Mouse (Mus musculus) limb, embryonic 14.5 days (tissue): ENCODE data around the gene Col17a1. TPM values are rescaled to one million over a fixed set of nuclear protein-coding genes. Genes with fewer than 3 reads are reported as not detected.

Experiments
- ATAC-seq: fragments of 200-750 bp; cut with Nextera tagmentation; 2 replicates; pipeline ENCODE4 v1.8.0; 2017; ENCODE audit warnings: low read depth, moderate number of reproducible peaks, moderate TSS enrichment; ENCODE audit not compliant: low FRiP score
- DNase-seq: peaks from one replicate; pipeline ENCODE4 v3.0.0-alpha.2; 2015; ENCODE audit warnings: low spot score
- H3K27ac ChIP-seq: fragments of 300-500 bp; sonication (generic); replicated peaks from 2 replicates; pipeline ENCODE4 v1.5.1; 2014; ENCODE audit warnings: low read depth, mild to moderate bottlenecking, low read length, moderate library complexity, mixed read lengths
- H3K27me3 ChIP-seq: fragments of 300-500 bp; sonication (generic); 2 replicates; pipeline ENCODE4 v1.6.1; 2014; ENCODE audit warnings: low read length, mixed read lengths; ENCODE audit not compliant: control insufficient read depth, insufficient read depth
- H3K36me3 ChIP-seq: fragments of 300-500 bp; sonication (generic); 2 replicates; pipeline ENCODE4 v1.6.1; 2014; ENCODE audit warnings: mild to moderate bottlenecking, low read length, moderate library complexity, mixed read lengths; ENCODE audit not compliant: control insufficient read depth, insufficient read depth
- H3K4me1 ChIP-seq: fragments of 300-500 bp; sonication (generic); 2 replicates; pipeline ENCODE4 v1.6.1; 2014; ENCODE audit warnings: antibody characterized with exemption, low read length, mixed read lengths; ENCODE audit not compliant: control insufficient read depth, insufficient read depth
- H3K4me2 ChIP-seq: fragments of 300-500 bp; sonication (generic); replicated peaks from 2 replicates; pipeline ENCODE4 v1.6.1; 2014; ENCODE audit warnings: low read depth, mild to moderate bottlenecking, low read length, moderate library complexity; ENCODE audit not compliant: severe bottlenecking
- H3K4me3 ChIP-seq: fragments of 300-500 bp; sonication (generic); replicated peaks from 2 replicates; pipeline ENCODE4 v1.5.1; 2014; ENCODE audit warnings: low read length
- H3K9ac ChIP-seq: fragments of 300-500 bp; sonication (generic); 2 replicates; pipeline ENCODE4 v1.6.1; 2014; ENCODE audit warnings: mild to moderate bottlenecking, low read depth, low read length, moderate library complexity; ENCODE audit not compliant: severe bottlenecking
- H3K9me3 ChIP-seq: fragments of 300-500 bp; sonication (generic); 2 replicates; pipeline ENCODE4 v1.6.1; 2016; ENCODE audit warnings: low read length; ENCODE audit not compliant: control insufficient read depth
- POLR2A ChIP-seq: fragments of 200-500 bp; IDR thresholded peaks from 2 replicates; pipeline ENCODE4 v1.8.0; 2012; ENCODE audit warnings: inconsistent platforms, mild to moderate bottlenecking, moderate library complexity, borderline replicate concordance; ENCODE audit not compliant: insufficient read depth, insufficient read length; ENCODE audit errors: extremely low read depth
- WGBS: fragments of 180-500 bp; shearing (Covaris S2); extraction: QIAGEN DNeasy Blood & Tissue Kit; methylation state at CpG from one replicate; pipeline ENCODE4 v1.1.7; 2014; 5-methylcytosine and 5-hydroxymethylcytosine counted together
- polyA plus RNA-seq, 2 experiments: library from polyadenylated mRNA; depleted of rRNA in 1 of 2; stranded (reverse) in 1 of 2; unstranded in 1 of 2; fragments of >200 nt; fragmentation: Nextera tagmentation in 1 of 2; extraction: Ambion mirVana in 1 of 2; gene quantifications; 2 replicates each; pipeline versions ENCODE4 v1.2.1 to v1.2.3; 2012 to 2014

Col17a1 gene
- polyA plus RNA-seq (2012; rRNA removed): 33.8 and 35.3 TPM in 2 replicates
- polyA plus RNA-seq (2014; fragmentation: Nextera tagmentation; extraction: Ambion mirVana): 29.7 and 31.1 TPM in 2 replicates

- Histone ChIP-seq H3K9me3 (no peaks in the 10 kb centered on the region), H3K36me3 (no peaks in the 10 kb centered on the region), H3K4me2 (peak within 1 kb of the TSS; percentile 11; the same call in 1 of the 2 replicates), H3K27ac (no peak within 1 kb of the TSS), H3K4me3 (peak within 1 kb of the TSS; percentile 4), H3K9ac (no peak within 1 kb of the TSS), H3K27me3 (no peaks in the 10 kb centered on the region), H3K4me1 (peaks cover 10% of the 10 kb centered on the region)
- TF ChIP-seq POLR2A: no peak
- DNase-seq: no peak
- ATAC-seq: no peak
- WGBS: 52% methylated on average over 6 of the region's 6 CpGs
Measured at GRCm38 (mm10) chr19:47691994-47692393, at the start of gene Col17a1. Col17a1 (minus strand) TSS chr19:47692094.

GRCm38 (mm10) chr19:47731931-47732330 is 40.0 kb upstream of the Col17a1 start:
- Histone ChIP-seq H3K4me3 (peak overlapping the region; percentile 76), H3K9ac (peak overlapping the region; percentile 82), H3K27me3 (no peaks in the 10 kb centered on the region), H3K9me3 (no peaks in the 10 kb centered on the region), H3K36me3 (peaks cover 43% of the 10 kb centered on the region), H3K4me2 (peak overlapping the region; percentile 50), H3K27ac (peak overlapping the region; percentile 98), H3K4me1 (peaks cover 22% of the 10 kb centered on the region)
- WGBS: 3% methylated on average over 12 of the region's 15 CpGs
- TF ChIP-seq POLR2A: no peak
- DNase-seq: peak; percentile 69
- no peak for ATAC-seq

GRCm38 (mm10) chr19:47731071-47731881 is 39.4 kb upstream of the Col17a1 start, which contains the start of gene Sfr1:
Sfr1 (plus strand) TSS chr19:47731682.
- Histone ChIP-seq H3K27ac (peak within 1 kb of the TSS; percentile 98), H3K4me1 (peaks cover 23% of the 10 kb centered on the region), H3K4me3 (peak within 1 kb of the TSS; percentile 76), H3K9me3 (no peaks in the 10 kb centered on the region), H3K27me3 (no peaks in the 10 kb centered on the region), H3K36me3 (peaks cover 37% of the 10 kb centered on the region), H3K9ac (peak within 1 kb of the TSS; percentile 82), H3K4me2 (peak within 1 kb of the TSS; percentile 50)
- peak; percentile 94 for DNase-seq
- peak; percentile 95 for ATAC-seq
- peak; percentile 87; the same call in 1 of the 2 replicates for TF ChIP-seq POLR2A
- WGBS: under 1% methylated on average over 51 of the region's 72 CpGs

GRCm38 (mm10) chr19:47730691-47731070 is 38.8 kb upstream of the Col17a1 start:
- H3K9me3 ChIP-seq: no peaks in the 10 kb centered on the region
- peak overlapping the region; percentile 82 for H3K9ac ChIP-seq
- no peaks in the 10 kb centered on the region for H3K27me3 ChIP-seq
- H3K4me2 ChIP-seq: peak overlapping the region; percentile 50
- under 1% methylated on average over 12 of the region's 12 CpGs for WGBS
- ATAC-seq: peak; percentile 68
- DNase-seq: peak; percentile 94
- H3K27ac ChIP-seq: peak overlapping the region; percentile 98
- peak overlapping the region; percentile 76 for H3K4me3 ChIP-seq
- no peak for TF ChIP-seq POLR2A
- peaks cover 31% of the 10 kb centered on the region for H3K36me3 ChIP-seq
- peaks cover 23% of the 10 kb centered on the region for H3K4me1 ChIP-seq

DNA sequence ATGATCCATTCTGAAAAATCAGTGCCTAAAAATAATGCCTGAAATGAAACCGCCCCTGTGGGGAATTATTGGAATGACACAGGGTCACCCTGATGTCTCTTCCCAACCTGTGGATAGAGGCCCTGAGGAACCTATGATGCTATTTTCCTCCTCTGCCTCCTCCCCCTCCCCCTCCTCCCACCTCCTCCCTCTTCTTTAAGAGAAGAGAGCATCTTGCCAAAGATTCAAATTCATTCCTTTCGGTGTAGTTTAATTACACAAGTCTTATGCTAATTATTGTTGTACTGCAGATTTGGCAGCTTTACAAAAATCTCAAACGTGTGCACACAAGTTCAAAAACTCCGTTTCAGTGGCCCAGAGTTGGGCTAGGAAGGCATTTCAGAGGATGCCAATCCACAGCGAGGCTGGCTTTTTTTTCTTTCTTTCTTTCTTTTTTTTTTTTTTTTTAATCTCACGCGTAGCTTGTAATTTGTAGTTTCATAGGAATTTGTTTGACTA is 33.8 kb upstream of the Col17a1 start:
- H3K4me2 ChIP-seq: no peak overlapping the region
- H3K36me3 ChIP-seq: no peaks in the 10 kb centered on the region
- ATAC-seq (no peak), DNase-seq (no peak)
- H3K27me3 ChIP-seq: no peaks in the 10 kb centered on the region
- H3K9me3 ChIP-seq: no peaks in the 10 kb centered on the region
- no peak overlapping the region for H3K9ac ChIP-seq
- 49% methylated on average over 7 of the region's 7 CpGs for WGBS
- peaks cover 23% of the 10 kb centered on the region for H3K4me1 ChIP-seq
- H3K4me3 ChIP-seq: no peak overlapping the region
- no peak for TF ChIP-seq POLR2A
- no peak overlapping the region for H3K27ac ChIP-seq
